Mouse (Mus musculus): ENCODE results near the gene Prkcz. TPM values are rescaled to one million over a fixed set of nuclear protein-coding genes. Genes with fewer than 3 reads are reported as not detected.

The Prkcz gene
- polyA plus RNA-seq, 1 experiment from 2014 or later = 6.8 TPM

- no peak overlapping the region for H3K27ac ChIP-seq (ENCODE audit: low read depth, low read length)
- ATAC-seq (replicated peaks; ENCODE audit: low FRiP score) = no peak
- WGBS = 59% methylated on average over 6 of the region's 6 CpGs
- H3K4me3 ChIP-seq (ENCODE audit: low read depth, low read length) = no peak overlapping the region
- no peaks in the 10 kb centered on the region for H3K9me3 ChIP-seq (ENCODE audit: control insufficient read depth, low read length)
- H3K36me3 ChIP-seq (ENCODE audit: control insufficient read depth, insufficient read depth, low read length) = no peaks in the 10 kb centered on the region
- no peak overlapping the region for H3K4me2 ChIP-seq
- DNase-seq (ENCODE audit: low spot score) = no peak
- H3K9ac ChIP-seq (ENCODE audit: low read depth, low read length) = no peak overlapping the region
- no peaks in the 10 kb centered on the region; the same call in 1 of the 2 replicates for H3K27me3 ChIP-seq (replicated peaks; ENCODE audit: control insufficient read depth, insufficient read depth, low read length)
- H3K4me1 ChIP-seq (replicated peaks; ENCODE audit: control insufficient read depth, insufficient read depth, low read length) = peaks cover 5% of the 10 kb centered on the region; the same call in 1 of the 2 replicates
Observed at GRCm38 (mm10) chr4:155245770-155246492, 115.2 kb downstream of the Prkcz start.

DNA sequence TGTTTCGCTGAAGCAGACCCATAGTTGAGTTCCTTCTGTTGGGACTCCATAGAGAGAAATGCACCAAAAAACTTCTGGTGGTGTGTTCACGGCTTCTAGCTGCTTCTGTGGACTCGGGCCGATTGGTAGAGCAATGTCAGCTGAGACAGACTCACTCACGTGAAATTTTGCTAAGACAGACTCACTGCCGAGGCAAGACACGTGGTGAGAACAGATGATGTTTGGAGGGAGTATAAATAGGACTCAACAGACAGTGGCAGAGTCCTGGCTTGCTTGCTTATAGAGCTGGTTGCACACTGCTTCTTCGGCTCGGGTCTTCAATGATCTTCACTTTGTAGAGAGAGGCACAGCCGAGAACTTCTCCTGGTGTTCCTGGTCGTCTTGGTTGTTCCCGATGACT, 117.9 kb downstream of the Prkcz start:
- Histone ChIP-seq H3K9ac (ENCODE audit: low read depth, low read length) (no peak overlapping the region), H3K27ac (ENCODE audit: low read depth, low read length) (no peak overlapping the region), H3K9me3 (ENCODE audit: control insufficient read depth, low read length) (no peaks in the 10 kb centered on the region), H3K27me3 (replicated peaks; ENCODE audit: control insufficient read depth, insufficient read depth, low read length) (no peaks in the 10 kb centered on the region; the same call in 1 of the 2 replicates), H3K36me3 (ENCODE audit: control insufficient read depth, insufficient read depth, low read length) (no peaks in the 10 kb centered on the region), H3K4me2 (no peak overlapping the region), H3K4me3 (ENCODE audit: low read depth, low read length) (no peak overlapping the region), H3K4me1 (replicated peaks; ENCODE audit: control insufficient read depth, insufficient read depth, low read length) (no peaks in the 10 kb centered on the region)
- ATAC-seq (replicated peaks; ENCODE audit: low FRiP score) (no peak), DNase-seq (ENCODE audit: low spot score) (no peak)
- WGBS = 83% methylated on average over 12 of the region's 12 CpGs

GRCm38 (mm10) chr4:155242292-155242691, 118.9 kb downstream of the Prkcz start:
- DNase-seq (ENCODE audit: low spot score) = no peak
- H3K4me2 ChIP-seq = no peak overlapping the region
- no peak overlapping the region for H3K9ac ChIP-seq (ENCODE audit: low read depth, low read length)
- H3K27ac ChIP-seq (ENCODE audit: low read depth, low read length) = no peak overlapping the region
- no peak for ATAC-seq (replicated peaks; ENCODE audit: low FRiP score)
- H3K4me3 ChIP-seq (ENCODE audit: low read depth, low read length) = no peak overlapping the region
- no peaks in the 10 kb centered on the region for H3K9me3 ChIP-seq (ENCODE audit: control insufficient read depth, low read length)
- H3K36me3 ChIP-seq (ENCODE audit: control insufficient read depth, insufficient read depth, low read length) = no peaks in the 10 kb centered on the region
- no peaks in the 10 kb centered on the region; the same call in 1 of the 2 replicates for H3K27me3 ChIP-seq (replicated peaks; ENCODE audit: control insufficient read depth, insufficient read depth, low read length)
- H3K4me1 ChIP-seq (replicated peaks; ENCODE audit: control insufficient read depth, insufficient read depth, low read length) = 0 out of 2 replicates have a peak, but pooled peaks cover 5% of the 10 kb centered on the region
- 81% methylated on average over 5 of the region's 5 CpGs for WGBS

- Histone ChIP-seq H3K9me3 (ENCODE audit: control insufficient read depth, low read length) (no peaks in the 10 kb centered on the region), H3K27ac (ENCODE audit: low read depth, low read length) (no peak overlapping the region), H3K27me3 (replicated peaks; ENCODE audit: control insufficient read depth, insufficient read depth, low read length) (no peaks in the 10 kb centered on the region; the same call in 1 of the 2 replicates), H3K36me3 (ENCODE audit: control insufficient read depth, insufficient read depth, low read length) (no peaks in the 10 kb centered on the region), H3K4me1 (replicated peaks; ENCODE audit: control insufficient read depth, insufficient read depth, low read length) (0 out of 2 replicates have a peak, but pooled peaks cover 5% of the 10 kb centered on the region), H3K9ac (ENCODE audit: low read depth, low read length) (no peak overlapping the region), H3K4me2 (no peak overlapping the region), H3K4me3 (ENCODE audit: low read depth, low read length) (no peak overlapping the region)
- no peak for ATAC-seq (replicated peaks; ENCODE audit: low FRiP score)
- no peak for DNase-seq (ENCODE audit: low spot score)
- WGBS = 76% methylated on average over 9 of the region's 9 CpGs
Observed at GRCm38 (mm10) chr4:155241789-155242188, 119.4 kb downstream of the Prkcz start.

DNA sequence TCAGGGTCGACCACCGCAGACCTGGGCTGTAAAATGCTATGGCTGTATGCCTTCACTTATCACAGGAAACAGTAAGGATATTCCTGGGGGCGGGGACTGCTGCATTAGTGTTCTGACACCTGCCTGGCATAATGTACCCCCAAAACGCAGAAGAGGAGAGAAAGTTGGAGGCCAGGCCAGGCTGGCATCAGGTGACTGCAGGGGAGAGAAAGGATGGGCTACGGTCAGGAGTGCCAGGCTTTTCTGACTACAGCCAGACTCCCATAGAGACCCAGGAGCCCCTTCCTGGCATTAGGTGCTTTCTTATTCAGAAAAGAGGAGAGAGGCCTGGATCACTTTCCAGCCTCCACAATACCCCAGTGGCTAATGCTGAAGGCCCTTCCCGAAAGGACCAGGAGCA, 121.7 kb downstream of the Prkcz start:
- no peaks in the 10 kb centered on the region for H3K9me3 ChIP-seq (ENCODE audit: control insufficient read depth, low read length)

GRCm38 (mm10) chr4:155238276-155238675, 122.9 kb downstream of the Prkcz start:
- whole genome bisulfite sequencing = 70% methylated on average over 5 of the region's 5 CpGs
- Histone ChIP-seq H3K4me1 (replicated peaks; ENCODE audit: control insufficient read depth, insufficient read depth, low read length) (peaks cover 34% of the 10 kb centered on the region), H3K9me3 (ENCODE audit: control insufficient read depth, low read length) (no peaks in the 10 kb centered on the region), H3K9ac (ENCODE audit: low read depth, low read length) (no peak overlapping the region), H3K27ac (ENCODE audit: low read depth, low read length) (no peak overlapping the region), H3K4me2 (no peak overlapping the region), H3K36me3 (ENCODE audit: control insufficient read depth, insufficient read depth, low read length) (no peaks in the 10 kb centered on the region), H3K4me3 (ENCODE audit: low read depth, low read length) (no peak overlapping the region), H3K27me3 (replicated peaks; ENCODE audit: control insufficient read depth, insufficient read depth, low read length) (no peaks in the 10 kb centered on the region; the same call in 1 of the 2 replicates)
- DNase-seq (ENCODE audit: low spot score) = no peak
- no peak for ATAC-seq (replicated peaks; ENCODE audit: low FRiP score)

More for the DNA sequence above, 121.7 kb downstream of the Prkcz start:
- WGBS = 61% methylated on average over 6 of the region's 6 CpGs
- H3K27me3 ChIP-seq (replicated peaks; ENCODE audit: control insufficient read depth, insufficient read depth, low read length) = no peaks in the 10 kb centered on the region; the same call in 1 of the 2 replicates
- DNase-seq (ENCODE audit: low spot score) = no peak
- no peaks in the 10 kb centered on the region for H3K36me3 ChIP-seq (ENCODE audit: control insufficient read depth, insufficient read depth, low read length)
- ATAC-seq (replicated peaks; ENCODE audit: low FRiP score) = no peak
- peaks cover 22% of the 10 kb centered on the region for H3K4me1 ChIP-seq (replicated peaks; ENCODE audit: control insufficient read depth, insufficient read depth, low read length)
- H3K4me3 ChIP-seq (ENCODE audit: low read depth, low read length) = no peak overlapping the region
- H3K9ac ChIP-seq (ENCODE audit: low read depth, low read length) = no peak overlapping the region
- no peak overlapping the region for H3K27ac ChIP-seq (ENCODE audit: low read depth, low read length)
- H3K4me2 ChIP-seq = no peak overlapping the region

DNA sequence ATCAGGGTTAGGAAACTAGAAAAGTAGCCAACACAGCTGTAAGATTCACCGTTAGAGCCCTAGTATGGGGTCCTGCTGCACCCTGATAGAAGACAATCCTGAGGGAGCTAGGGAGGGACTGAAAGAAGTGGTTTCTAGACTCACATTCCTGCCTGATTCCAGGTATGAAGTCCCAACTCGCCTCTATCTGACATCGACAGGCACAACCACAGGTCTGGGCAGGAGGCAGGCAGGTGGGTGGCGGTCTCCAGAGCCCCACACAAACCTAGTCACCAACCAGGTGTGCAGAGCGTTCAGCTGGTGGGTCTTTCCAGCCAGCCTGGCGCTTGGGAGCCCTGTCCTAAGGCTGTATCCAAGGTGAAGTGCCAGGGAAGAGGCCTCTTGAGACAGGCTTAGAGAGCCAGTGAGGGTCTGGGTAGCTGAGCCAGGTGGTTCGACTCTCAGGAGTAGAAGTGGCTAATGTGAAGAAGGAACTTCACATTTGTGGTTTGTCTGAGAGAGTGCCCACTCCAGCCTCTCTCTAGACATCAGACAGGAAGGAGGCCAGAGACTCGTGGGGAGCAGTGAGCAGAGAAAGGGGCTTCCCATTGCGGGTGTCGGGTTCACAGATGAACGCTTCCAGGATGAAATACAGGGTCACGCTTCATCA, 124.3 kb downstream of the Prkcz start:
- no peak overlapping the region for H3K27ac ChIP-seq (ENCODE audit: low read depth, low read length)
- DNase-seq (ENCODE audit: low spot score) = no peak
- H3K4me3 ChIP-seq (ENCODE audit: low read depth, low read length) = no peak overlapping the region
- ATAC-seq (replicated peaks; ENCODE audit: low FRiP score) = no peak
- 70% methylated on average over 12 of the region's 12 CpGs for WGBS
- no peak overlapping the region for H3K9ac ChIP-seq (ENCODE audit: low read depth, low read length)
- H3K4me2 ChIP-seq = no peak overlapping the region
- H3K27me3 ChIP-seq (replicated peaks; ENCODE audit: control insufficient read depth, insufficient read depth, low read length) = no peaks in the 10 kb centered on the region; the same call in 1 of the 2 replicates
- H3K4me1 ChIP-seq (replicated peaks; ENCODE audit: control insufficient read depth, insufficient read depth, low read length) = peaks cover 35% of the 10 kb centered on the region
- H3K9me3 ChIP-seq (ENCODE audit: control insufficient read depth, low read length) = no peaks in the 10 kb centered on the region
- H3K36me3 ChIP-seq (ENCODE audit: control insufficient read depth, insufficient read depth, low read length) = no peaks in the 10 kb centered on the region

- peak; percentile 71 for ATAC-seq (replicated peaks; ENCODE audit: low FRiP score)
- peak overlapping the region; percentile 96 for H3K27ac ChIP-seq (ENCODE audit: low read depth, low read length)
- H3K9ac ChIP-seq (ENCODE audit: low read depth, low read length) = peak overlapping the region; percentile 52; the same call in 1 of the 2 replicates
Observed at GRCm38 (mm10) chr4:155235311-155236119, 125.6 kb downstream of the Prkcz start.

More at GRCm38 (mm10) chr4:155235311-155236119, 125.6 kb downstream of the Prkcz start:
- DNase-seq (ENCODE audit: low spot score) = peak; percentile 71
- Histone ChIP-seq H3K4me3 (ENCODE audit: low read depth, low read length) (peak overlapping the region; percentile 20; the same call in 1 of the 2 replicates), H3K9me3 (ENCODE audit: control insufficient read depth, low read length) (no peaks in the 10 kb centered on the region), H3K27me3 (replicated peaks; ENCODE audit: control insufficient read depth, insufficient read depth, low read length) (no peaks in the 10 kb centered on the region), H3K4me2 (peak overlapping the region; percentile 54), H3K4me1 (replicated peaks; ENCODE audit: control insufficient read depth, insufficient read depth, low read length) (peaks cover 35% of the 10 kb centered on the region), H3K36me3 (ENCODE audit: control insufficient read depth, insufficient read depth, low read length) (no peaks in the 10 kb centered on the region)
- WGBS = 17% methylated on average over 18 of the region's 18 CpGs

All from liver, embryonic 11.5 days (tissue).